Mouse (Mus musculus): ENCODE data around the gene Lrrfip1.

The Lrrfip1 gene

GRCm38 (mm10) chr1:91024464-91024863 is 25.9 kb downstream of the Lrrfip1 start:
- DNase-seq: no peak

- no peak for DNase-seq
Measured at GRCm38 (mm10) chr1:91026945-91027344, 28.4 kb downstream of the Lrrfip1 start.

DNA sequence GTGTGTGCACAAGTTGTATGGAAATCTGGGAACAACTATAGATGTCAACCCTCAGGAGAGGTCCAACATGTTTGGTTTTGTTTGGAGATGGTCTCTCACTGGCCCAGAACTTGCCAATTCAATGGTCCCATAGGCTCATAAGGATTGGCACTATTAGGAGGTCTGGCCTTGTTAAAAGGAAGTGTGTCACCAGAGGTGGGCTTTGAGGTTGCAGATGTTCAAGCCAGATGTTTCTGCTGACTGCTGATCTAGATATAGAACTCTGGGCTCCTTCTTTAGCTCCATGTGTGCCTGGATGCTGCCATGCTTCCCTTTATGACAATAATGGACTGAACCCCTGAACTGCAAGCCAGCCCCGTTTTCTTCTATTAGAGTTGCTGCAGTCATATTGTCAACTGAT is 31.8 kb downstream of the Lrrfip1 start:
- DNase-seq: no peak

DNA sequence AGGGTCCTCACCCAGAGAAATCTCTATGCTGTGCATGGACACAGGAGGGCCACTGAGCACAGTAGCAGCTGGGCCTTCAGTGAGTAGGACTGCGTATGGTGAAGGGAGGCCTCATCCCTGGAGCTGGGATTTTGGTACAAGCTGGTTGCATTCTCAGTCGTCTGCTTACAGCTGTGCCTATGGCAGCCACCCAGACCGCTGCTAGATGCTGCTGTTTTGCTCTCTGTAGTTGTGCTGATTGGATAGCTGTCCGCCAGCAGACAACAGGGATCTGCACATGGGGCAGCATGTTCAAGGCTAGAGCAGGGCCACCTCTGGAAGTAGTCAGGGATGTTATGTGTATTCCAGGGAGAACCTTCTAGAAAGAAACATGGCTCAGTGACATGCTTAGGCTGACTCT is 33.0 kb downstream of the Lrrfip1 start:
- DNase-seq: no peak

GRCm38 (mm10) chr1:91032393-91032971 is 33.9 kb downstream of the Lrrfip1 start:
- DNase-seq: no peak

- no peak for DNase-seq
Measured at GRCm38 (mm10) chr1:91034547-91034946, 36.0 kb downstream of the Lrrfip1 start.

- DNase-seq: no peak
Measured at GRCm38 (mm10) chr1:91035266-91035665, 36.7 kb downstream of the Lrrfip1 start.

DNA sequence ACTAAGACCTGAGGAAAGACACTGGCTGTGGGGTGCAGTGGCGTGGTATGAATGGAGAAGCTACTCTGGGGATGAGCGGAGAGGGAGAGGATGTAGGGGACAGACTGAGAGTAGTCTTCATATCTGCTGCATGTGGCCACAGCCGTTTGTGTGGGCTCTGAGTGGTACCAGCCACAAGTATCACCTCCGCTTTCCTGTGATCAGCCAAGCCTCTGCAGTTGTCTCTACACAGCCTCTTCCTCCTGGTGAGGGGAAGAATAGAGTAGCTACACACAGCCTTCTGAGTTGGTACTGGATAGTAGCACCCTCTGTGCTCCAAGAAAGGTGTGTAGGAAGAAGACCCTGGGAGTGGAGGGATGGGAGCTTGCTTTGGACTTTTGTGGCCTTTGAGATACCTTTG is 38.7 kb downstream of the Lrrfip1 start:
- DNase-seq: no peak

GRCm38 (mm10) chr1:91038010-91038409 is 39.5 kb downstream of the Lrrfip1 start:
- peak; percentile 71 for DNase-seq

- no peak for DNase-seq
Measured at GRCm38 (mm10) chr1:91038531-91038930, 40.0 kb downstream of the Lrrfip1 start.

GRCm38 (mm10) chr1:91041605-91042004 is 43.1 kb downstream of the Lrrfip1 start:
- DNase-seq: no peak

DNA sequence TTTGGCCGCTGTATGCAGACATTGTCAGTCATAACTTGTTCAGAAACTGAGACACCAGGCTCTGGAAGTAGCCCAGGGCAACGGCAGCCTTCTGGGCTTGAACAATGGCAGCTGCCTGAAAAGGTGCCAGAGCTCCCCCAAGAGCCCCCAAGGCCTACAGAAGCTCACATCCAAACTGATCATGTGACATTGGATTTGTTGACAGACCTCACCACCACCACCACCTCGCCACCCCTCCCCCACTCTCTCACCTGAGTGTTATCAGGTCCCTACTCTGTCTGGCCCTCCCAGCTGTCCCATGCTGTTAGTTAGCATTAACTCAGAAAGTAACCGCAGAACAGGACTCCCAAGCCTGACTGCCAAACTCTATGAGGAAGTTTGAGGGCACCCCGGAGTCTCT is 44.7 kb downstream of the Lrrfip1 start:
- DNase-seq: no peak

DNA sequence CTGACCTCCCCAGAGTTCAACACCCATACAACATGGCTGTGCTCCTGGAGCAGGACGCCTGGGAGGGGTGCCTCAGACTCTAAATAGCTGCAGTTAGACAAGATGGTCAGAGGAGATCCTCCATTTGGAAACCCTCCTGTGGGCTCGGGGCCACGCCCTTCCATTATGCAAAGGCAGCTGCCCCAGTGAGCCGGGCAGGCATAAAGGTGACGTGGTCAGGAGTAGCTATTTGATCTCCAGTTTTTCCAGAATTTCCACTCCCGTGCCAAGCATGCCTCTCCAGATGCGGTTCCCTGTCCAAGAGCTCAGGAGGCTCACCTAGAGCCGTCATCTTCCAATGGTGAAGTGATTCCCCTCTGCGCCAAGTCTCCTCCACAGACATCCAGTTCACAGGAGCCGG is 45.6 kb downstream of the Lrrfip1 start:
- no peak for DNase-seq

DNA sequence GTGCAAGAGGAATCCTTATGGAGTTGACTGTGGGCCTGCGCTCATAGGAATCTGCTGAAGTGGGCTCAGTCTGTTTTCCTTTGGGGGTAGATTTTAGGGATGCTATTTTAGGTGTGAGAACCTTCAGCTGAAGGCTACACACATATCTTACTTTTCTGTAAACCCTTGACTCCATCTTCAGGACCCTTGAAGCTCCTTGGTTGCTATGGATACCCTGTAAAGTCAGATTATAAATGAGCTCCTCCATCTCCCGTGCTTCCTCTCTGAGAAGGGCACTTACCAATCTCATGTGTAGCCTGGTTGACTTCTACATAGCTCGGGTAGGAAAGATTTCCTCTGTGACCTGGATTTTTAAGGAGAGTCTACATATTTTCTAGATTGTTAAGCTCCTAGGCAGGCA is 46.1 kb downstream of the Lrrfip1 start:
- no peak for DNase-seq

DNA sequence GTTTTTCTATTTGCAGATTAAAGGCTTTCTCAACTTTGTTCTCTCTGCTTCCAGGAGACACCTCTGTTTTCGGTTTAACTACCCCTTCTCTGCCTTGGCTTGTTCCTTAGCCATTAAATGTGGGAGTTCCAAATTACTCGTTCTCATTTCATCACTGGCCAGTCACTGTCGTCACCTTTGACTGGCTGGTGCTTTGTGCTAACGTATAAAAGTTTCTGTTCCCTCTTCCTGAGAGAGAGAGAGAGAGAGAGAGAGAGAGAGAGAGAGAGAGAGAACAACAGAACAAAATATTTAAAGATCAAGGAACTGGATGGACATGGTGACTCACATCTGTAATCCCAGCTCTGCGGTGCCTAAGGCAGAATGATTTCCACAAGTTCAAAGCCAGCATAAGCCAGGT is 47.7 kb downstream of the Lrrfip1 start:
- no peak for DNase-seq

DNA sequence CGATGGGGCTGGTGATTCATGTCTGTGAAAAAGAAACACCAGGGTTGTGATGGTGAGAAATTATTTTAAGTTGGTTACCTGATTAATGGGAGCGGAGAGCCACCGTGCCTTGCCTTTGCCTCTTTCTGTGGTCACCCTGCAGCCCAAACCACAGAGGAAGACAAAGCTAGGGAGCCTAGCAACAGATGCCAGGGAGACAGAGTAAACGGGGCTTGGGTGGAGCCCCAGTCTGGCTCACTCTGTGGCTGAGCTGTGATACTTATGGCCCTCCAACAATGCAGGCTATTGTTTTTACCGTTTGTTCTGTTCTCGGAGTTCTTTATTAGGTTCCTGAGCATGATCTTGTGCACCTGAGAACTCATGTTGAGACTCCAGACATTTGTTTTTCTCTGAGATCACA is 50.8 kb downstream of the Lrrfip1 start:
- no peak for DNase-seq

DNA sequence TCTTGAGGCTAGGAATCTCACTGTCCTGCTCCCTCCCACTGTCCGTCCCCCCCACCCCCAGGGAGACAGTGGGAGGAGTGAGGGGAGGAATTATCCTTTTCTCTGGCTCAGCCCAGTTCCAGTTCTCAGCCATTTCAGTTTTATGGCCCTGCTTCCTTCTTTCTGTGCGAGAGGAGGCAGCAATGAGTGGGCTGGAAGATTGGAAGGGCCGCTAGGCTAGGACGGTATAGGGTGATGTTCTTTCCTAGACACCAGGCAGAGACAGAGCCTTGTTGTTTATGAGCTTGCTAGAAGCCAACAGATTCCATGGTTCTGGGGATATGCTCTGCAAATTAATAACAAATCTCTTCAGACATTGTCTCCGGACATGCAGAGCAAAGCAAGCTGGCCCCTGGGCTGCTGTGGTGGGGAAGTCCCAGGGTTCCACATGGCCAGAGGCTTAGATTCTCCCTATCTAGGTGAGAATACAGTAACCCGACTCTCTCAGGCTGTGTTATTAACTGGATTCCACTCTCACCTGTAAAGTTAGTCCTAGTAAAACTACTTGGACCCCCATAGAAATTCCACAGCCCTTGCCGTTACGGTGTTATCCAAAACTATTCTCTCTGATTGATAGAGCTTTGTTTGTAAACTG is 53.0 kb downstream of the Lrrfip1 start:
- DNase-seq: no peak

DNA sequence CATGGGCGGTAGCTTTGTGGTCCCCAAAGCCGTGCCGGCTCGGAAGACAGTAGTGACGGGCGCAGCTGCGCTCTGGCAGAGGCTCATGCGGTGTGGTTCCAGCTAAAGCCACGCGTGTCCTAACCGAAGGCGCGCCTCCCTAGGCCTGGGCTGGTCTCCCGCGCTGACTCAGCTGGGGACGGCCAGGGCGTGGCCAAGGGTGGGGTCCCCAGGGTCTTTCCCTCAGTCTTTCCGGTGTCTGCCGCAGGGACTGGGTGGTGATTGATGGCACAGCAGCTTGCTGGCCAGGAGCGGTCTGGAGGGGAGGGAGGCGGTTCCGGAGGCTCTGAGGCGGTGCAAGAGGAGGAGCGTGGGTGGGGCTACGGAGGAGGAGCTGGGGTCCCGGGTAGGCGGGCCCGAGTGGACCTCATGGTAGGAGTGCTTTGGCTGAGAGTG is 54.2 kb downstream of the Lrrfip1 start:
- peak; percentile 93 for DNase-seq

DNA sequence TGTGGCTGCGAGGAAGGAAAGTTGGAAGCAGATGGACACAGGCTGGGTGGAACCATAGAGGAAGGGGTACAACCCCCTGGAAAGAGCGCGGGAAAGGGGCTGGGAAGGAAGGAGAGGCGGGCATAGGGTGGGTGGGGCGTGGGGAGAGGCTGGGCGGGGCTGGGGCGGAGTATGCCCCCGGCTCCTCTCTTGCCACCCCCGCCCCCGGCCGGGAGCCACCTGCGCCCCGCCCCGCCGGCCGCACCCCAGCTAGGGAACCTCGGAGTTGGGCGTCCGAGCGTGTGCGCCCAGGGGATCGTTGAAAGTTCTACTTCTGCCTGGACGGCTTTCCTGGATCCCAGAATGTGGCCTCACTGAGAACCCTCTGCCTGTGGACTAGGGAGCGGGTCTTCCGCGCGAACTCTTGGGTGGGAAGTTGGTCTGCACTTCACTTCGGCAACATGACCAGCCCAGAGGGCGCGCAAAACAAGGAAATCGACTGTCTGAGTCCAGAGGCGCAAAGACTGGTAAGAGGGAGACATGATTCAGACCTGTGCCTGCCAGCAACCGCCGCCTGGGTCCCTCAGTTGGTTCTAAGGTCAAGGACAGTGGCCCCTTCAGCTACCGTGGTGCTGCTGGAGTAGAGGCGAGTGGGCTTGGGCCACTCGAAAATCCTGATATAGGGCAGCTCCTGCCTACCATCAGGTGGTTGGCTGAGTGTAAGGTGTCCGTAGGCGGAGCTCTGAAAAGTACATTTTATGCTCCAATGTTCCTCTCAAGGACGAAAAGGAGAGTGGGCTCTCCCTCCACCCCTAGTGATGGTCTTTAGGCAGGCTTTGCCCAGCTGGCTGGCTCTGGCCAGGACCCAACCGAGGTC is 54.9 kb downstream of the Lrrfip1 start:
- peak; percentile 88 for DNase-seq

GRCm38 (mm10) chr1:91054074-91054471 is 55.5 kb downstream of the Lrrfip1 start:
- no peak for DNase-seq

- DNase-seq: peak; percentile 66
Measured at GRCm38 (mm10) chr1:91054815-91055214, 56.3 kb downstream of the Lrrfip1 start.

DNA sequence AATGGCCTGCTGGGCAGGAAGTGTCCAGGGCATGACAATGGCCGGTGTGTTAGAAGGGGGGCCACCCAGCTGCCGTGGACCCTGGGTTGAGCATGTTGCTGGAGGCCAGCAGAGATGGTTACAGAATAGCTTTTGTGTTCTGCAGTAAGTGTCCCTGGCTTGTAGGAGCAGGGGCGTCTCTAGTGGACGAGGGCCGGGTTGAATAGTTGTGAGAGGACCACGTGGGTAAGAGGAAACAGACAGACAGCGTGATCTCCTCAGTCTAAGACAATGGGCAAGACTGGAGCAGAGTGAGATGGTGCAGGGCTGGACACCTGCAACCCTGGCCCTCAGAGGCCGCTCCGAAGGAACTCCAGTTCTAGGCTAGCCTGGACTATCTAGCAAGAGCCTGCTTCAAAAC is 57.2 kb downstream of the Lrrfip1 start:
- DNase-seq: no peak

DNA sequence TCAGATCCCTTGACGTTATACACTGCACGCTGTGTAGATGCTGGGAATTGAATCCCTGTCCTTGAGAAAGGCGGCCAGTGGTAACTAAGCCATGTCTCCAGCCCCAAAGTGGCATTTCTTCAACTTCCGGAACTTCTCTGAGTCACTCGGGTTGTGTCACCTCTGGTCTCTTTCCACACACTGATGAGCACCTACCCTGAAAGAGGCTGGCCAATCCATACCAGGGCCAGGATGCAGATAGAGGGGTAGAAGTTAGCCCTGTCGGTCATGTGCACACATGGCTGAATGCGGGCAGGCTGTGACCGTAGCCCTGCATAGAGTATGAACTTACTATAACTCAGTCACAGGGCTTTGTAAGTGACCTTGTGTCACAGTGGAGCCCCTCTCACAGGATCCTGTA is 57.9 kb downstream of the Lrrfip1 start:
- DNase-seq: peak; percentile 39
